Mouse (Mus musculus) embryonic stem cell, embryonic (primary cell): ENCODE measurements at regions not wholly inside any gene's neighbourhood (a gene's known extent, or its start where the extent isn't known, plus 50 kb on each side); places are given as distances from the start of the nearest gene placed in this dataset.
"Not testable (repeated sequence)": the region's sequence is repeated elsewhere in the genome, so short reads cannot be mapped to it uniquely, and the experiment has no call there.

Source experiments
- CTCF ChIA-PET, 4 experiments: fragments of 300-600 bp in 2 of 4; fragments of 350-600 bp in 2 of 4; sonication (Branson Sonifier 250); formaldehyde crosslinking; loops; one replicate each; lab custom pipeline; 2022; ENCODE audit warnings: inconsistent platforms in 2 of 4; lab: Charles Lee
- POLR2A ChIA-PET, 4 experiments: fragments of 300-600 bp in 2 of 4; fragments of 350-600 bp in 2 of 4; sonication (Branson Sonifier 250); formaldehyde crosslinking; loops; one replicate each; lab custom pipeline; 2022; ENCODE audit warnings: antibody characterized with exemption in 4 of 4, inconsistent platforms in 1 of 4; lab: Charles Lee

DNA sequence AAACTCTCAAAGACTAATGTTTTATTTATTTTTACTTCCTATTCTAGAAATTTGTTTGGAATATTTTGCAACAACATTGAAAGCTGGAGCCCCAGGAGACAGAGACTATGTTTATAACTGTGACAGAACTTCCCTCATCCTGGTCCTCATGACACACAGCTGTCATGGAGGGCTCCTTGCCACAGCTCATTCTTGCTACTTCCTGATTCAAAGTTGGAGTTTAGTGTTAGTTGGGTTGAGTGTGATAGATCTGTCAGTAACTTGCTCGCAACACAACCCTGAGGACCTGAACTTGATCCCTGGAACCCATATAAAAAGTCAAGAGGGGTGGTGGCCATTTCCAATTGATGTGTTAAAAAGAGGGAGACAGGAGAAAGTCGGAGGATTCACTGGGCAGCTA is 328.3 kb upstream of the Nox3 start:
- ChIA-PET POLR2A (no interaction called here), CTCF (no interaction called here)

DNA sequence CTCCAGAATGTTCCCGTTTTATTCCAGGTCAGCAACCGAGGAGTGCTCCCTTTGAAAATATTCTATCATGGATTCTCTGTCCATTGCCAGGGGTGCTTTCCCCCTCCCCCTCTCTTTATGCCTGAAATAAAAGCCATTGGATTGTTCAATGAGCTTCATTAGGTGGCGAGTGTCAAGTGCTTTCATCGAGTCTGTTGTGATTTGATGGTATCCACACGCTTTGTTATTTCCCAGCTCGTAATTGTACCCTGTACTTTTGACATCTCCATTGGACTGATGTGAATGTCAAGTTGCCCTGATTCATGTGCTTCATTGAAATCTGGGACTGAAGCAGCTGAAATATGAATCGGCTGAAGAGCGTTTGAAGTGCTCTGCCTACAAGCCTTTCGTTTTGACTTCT is 333.1 kb upstream of the Nox3 start:
- ChIA-PET POLR2A (no interaction called here), CTCF (interaction anchor here in 1 of 4 experiments (0.6 kb wide), 1 partner anchor 29 kb away, joined by 4 read pairs; no protein-coding TSS in a partner anchor)

DNA sequence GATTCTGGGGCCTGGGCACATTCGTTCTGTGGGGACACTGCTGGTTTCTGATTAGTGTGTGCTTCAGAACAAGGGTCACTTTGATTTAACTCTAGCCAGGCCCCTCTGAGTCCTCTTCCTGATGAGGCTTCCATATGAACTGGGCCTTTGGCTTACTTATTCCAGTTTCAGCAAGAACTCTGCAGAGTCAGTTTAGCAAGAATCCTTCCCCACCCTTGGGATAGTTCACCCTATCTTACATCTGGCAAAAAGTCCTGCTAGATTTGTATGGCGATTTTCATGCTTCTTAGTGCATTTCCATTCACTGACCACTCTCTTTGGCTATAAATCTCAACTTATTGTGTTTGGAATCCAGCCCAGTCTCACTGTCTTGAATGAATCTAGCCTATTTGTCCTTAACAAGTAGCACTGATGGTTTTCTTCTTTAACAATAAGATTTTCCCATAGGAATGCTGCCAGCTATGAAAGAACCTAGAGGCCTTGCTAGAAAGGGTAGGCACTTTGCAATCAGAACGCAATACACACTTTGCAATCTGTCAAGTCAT is 338.8 kb upstream of the Nox3 start:
- POLR2A ChIA-PET = no interaction called here

DNA sequence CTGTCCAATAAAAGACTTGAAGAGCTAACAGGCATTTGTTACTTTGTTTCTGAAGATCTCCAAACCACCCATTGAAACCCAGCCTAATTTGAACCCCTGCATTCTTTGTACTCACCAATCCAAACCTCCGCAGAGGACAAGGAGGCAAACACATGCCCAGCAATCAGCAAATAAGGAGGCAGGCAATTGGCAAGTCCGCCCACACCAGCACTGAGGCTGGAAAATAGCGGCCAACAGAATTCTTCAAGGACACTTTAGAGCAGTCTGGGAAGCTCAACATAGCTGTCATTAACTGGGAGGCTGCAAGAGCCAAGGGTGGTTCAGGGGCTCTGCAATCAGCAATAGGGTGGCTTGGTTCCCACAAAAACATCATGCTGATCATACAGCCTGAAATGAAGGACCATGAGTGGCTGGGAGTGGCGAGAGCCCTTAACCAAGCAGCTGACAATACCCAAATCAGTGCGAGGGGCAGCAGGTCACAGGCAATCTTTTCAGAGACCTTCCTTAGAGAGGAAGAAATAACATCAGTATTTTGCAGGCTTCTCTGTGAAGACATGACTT is 344.1 kb upstream of the Nox3 start:
- CTCF ChIA-PET = no interaction called here
- POLR2A ChIA-PET = interaction anchor here in 2 of 4 experiments (0.6 kb wide), 2 partner anchors 84 to 764 kb away, joined by 3 read pairs; no protein-coding TSS in a partner anchor

More for the DNA sequence above, 338.8 kb upstream of the Nox3 start:
- CTCF ChIA-PET = no interaction called here

DNA sequence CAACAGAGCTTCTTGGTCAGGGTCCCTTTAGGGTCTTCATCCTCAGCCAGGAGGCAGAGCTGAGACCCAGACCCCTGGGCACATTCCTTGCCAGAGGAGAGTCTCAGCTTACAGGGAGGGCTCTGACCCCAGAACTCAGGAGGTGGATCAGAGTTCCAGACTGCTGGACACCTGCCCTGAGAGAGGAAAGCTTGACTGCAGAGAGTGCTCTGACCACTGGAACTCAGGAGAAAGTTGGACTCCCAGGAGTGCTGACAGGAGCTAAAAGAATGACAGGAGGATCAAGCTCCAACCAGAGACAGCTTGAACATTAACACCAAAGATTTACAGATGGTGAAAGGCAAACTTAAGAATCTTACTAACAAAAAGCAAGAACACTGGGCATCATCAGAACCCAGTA is 364.1 kb upstream of the Nox3 start:
- POLR2A ChIA-PET = not testable (repeated sequence)

DNA sequence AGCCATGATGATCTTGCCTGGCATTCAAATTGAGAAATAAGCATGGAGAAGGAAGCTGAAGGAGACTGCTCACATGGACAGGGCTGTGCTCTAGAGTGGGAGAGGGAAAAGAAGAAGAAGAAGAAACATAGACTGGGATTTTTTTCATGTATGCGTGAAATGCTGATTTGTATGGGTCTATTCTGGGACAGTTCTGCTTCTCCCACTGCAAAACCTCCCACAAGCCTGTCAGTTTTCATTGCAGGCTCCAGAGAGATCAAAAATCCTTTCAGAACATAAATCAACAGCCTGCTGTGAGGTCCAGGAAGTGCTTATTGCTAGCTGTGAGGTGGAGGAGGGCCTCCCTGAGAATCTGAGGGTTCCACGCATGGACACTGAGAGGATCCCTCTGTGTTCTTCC is 377.3 kb upstream of the Nox3 start:
- CTCF ChIA-PET = no interaction called here

More for the DNA sequence above, 364.1 kb upstream of the Nox3 start:
- CTCF ChIA-PET = not testable (repeated sequence)

DNA sequence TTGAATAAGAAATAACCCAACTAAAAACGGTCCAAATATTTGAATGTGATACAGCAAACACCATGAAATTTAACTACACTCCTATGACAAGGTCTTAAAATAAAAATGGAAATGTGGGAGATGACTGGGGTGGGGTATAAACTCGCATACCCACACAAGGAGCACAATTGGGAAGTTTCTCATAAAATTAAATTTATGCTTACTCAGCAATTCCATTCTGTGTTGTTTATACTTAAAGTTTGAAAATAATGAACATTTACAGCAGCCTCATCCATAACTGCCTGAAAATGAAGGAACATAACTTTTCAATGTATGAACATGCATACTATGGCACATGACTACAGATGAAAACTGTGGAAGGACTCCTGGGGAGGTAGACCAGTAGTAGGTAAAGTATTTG is 384.5 kb upstream of the Nox3 start:
- ChIA-PET CTCF (no interaction called here), POLR2A (no interaction called here)

More for the DNA sequence above, 377.3 kb upstream of the Nox3 start:
- POLR2A ChIA-PET = no interaction called here

DNA sequence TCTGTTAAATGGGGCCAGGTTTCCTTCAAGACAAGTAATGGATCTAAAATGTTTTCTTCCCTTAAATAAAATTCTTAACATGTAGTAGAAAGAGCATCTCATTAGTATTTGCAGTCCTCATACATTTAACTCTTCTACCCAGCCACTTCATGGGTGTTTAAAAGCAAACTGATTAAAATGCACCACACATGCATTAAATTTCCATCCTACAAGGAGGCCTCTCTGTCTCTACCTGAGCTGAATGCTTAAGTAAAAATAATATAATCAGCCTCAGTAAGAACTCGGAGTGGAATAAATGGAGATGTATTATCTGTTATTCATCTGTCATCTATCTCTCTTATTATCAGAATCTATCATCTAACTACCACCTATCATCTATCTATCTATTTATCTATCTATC is 398.6 kb upstream of the Nox3 start:
- POLR2A ChIA-PET = interaction anchor here in 1 of 4 experiments (1.0 kb wide), 1 partner anchor 37 kb away, joined by 3 read pairs; no protein-coding TSS in a partner anchor
- CTCF ChIA-PET = interaction anchor here in 1 of 4 experiments (0.6 kb wide), 1 partner anchor 15 kb away, joined by 4 read pairs; no protein-coding TSS in a partner anchor

DNA sequence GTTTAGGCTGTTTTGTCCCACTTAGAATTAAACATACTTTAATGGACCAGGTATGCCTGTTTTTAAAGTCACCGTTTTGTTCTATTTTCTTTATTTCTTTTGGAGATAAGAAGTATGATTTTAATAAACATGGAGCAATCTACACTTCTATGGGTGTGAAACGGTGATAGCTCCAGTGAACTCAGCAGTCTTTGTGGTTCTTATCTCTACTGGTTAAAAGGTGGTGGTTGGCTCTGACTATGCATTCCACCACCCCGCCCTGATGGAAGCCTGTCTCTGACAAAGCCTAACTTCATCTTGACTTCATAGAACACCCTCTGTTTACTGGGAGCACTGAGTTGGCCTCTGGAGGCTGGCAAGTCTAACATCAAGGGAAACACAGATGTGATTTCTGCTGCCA is 407.3 kb upstream of the Nox3 start:
- ChIA-PET POLR2A (no interaction called here), CTCF (no interaction called here)

DNA sequence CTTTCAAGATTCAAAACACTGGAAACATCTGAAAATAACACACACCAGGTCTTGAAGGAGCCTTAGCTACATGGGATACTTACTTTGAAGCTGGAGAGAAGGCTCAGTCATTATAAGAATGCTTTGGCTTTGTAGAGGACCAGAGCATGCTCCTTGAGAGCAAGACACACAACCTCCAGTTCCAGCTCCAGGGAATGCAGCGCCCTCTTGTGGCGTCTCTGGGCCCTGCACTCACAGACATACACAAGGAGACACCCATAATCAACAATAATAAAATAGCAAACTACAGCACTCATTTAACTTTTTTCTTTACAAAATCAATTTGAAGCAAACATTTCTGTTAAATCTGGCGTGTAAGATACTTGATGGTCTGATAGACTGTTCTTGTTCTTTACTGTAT is 413.2 kb upstream of the Nox3 start:
- CTCF ChIA-PET = interaction anchor here in 2 of 4 experiments (0.5 to 0.6 kb wide), 2 partner anchors 15 to 775 kb away, joined by 4 to 5 read pairs; no protein-coding TSS in a partner anchor
- POLR2A ChIA-PET = no interaction called here

DNA sequence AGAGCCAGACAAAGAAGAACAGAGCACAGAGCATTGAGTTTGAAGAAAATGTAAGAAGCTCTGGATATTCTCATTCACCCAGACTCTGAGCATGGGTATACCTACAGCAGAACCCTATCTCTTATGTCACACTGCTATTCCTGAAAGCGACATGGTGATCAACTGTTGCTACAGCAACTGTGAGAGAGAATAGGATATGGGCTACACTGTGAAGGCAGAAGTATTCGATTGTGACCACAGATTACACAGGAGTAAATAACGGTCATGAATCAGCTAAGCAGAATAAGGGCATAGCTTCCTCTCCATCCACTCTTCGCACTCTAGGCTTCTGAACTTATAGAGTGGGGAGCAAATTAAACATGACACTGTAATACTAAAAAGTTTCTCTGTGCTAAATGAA is 417.0 kb upstream of the Nox3 start:
- POLR2A ChIA-PET = no interaction called here
- CTCF ChIA-PET = no interaction called here

DNA sequence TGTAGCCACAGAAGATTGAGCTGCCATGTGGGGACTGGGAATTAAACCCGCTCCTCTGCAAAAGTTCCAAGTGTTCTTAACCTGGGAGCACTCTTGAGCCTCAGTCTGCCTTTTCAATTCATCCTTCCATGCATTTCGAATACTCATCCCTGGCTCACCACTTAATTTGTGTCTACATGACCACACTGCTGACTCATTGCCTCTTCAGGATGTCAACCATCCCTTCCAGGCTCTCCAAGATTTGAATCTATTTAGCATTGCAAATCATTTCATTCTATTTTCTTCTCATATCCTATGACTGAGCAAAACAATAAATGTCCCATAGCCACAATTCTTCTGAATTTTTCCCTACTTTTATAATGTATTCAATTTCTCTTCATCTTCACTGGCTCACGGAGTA is 420.4 kb upstream of the Nox3 start:
- CTCF ChIA-PET = no interaction called here
- POLR2A ChIA-PET = no interaction called here

DNA sequence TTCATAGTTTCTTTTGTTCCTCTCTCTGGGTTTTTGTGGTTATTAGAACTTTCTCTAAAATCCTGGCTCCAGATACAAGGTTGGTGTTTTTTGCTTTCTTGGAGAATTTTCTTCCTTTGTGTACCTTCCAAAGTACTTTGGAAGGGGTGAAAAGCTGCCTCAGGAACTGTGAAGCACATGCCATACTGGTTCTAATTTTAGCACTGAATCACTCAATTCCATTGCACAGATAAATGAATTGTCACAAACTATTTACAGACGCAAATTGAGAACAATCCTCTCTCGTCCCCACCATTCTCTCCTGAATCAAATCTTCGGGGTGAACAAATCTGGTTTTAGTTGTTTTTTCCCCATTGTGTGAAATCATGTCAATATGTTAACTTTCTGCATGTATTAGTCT is 437.6 kb upstream of the Nox3 start:
- ChIA-PET CTCF (no interaction called here), POLR2A (no interaction called here)

DNA sequence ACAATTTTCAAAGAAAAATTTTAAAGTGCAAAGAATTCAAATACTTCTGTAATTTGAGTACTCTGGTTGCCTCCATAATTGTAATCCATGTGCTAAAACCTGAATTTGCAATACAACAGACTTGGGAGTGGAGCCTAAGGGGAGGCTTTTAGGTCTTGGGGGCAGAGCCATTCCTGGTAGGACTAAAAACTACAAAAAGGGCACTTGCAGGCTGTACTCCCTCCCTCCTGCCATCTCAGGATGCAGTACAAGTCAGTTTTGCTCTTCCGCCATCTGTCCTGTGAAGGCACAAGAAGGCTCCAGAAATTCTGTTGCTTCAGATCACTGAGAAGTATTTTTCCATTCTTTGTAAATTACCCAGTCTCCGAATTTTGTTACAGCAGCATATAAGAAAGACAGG is 467.4 kb upstream of the Nox3 start:
- CTCF ChIA-PET = no interaction called here
- POLR2A ChIA-PET = no interaction called here

DNA sequence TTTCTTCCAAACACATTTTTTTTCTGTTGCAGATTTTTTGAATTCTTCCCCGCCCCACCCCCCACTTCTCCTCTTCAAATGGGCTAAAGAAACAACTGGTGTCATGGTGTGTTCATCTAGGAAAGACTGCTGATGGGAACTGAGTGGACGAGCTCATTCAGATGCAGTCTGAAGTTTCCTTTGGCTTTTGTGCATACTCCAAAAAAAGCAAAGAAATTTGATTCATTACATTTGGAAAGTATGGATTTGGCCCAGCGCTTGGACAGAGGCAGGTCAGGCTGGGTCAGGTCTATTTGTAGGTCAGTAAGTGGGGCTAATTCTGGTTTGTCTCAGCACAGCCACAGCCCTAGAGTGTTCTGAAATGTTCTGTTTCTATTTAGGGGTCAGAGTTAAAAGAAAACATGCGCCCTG is 477.9 kb upstream of the Nox3 start:
- ChIA-PET POLR2A (no interaction called here), CTCF (no interaction called here)

DNA sequence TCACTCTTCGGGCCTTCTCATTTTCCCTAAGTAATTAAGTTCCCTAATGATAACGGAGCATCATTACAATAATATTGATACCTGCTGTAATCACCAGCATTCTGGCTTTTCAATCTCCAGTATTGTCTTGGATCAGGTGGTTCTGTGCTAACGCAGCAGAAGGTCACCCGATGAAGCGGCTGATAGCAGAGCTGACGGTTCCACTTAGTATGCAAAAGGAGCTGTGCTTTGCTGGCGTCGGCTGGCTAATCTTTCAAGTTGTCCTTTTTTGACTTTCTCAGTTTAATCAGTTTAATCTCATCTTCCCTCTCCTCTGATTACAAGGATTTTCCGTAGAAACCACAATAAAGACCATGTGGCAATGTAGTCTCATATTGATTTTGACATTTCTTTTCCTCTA is 478.9 kb upstream of the Nox3 start:
- POLR2A ChIA-PET = interaction anchor here in 1 of 4 experiments (0.5 kb wide), 1 partner anchor 335 kb away, joined by 3 read pairs; no protein-coding TSS in a partner anchor
- CTCF ChIA-PET = interaction anchor here in 2 of 4 experiments (0.6 to 0.7 kb wide), 2 partner anchors 53 to 469 kb away, joined by 3 to 4 read pairs; no protein-coding TSS in a partner anchor

DNA sequence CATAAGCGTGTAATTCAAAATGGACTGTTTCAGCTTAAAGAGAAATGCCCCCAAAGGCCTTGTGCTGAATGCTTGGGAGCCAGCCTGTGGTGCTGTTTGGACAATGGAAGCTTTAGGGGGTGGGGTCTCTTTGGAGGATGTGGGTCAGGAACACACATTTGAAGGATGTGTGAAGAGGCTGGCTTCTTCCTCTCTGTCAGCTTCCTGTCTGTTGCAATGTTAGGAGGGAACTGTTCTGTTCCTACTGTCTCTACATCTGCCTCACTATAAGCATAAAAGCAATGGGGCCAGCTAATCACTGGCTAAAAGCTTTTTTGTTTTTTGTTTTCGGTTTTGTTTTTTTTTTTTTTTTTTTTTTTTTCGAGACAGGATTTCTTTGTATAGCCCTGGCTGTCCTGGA is 480.5 kb upstream of the Nox3 start:
- CTCF ChIA-PET = interaction anchor here in 2 of 4 experiments (0.5 to 1.2 kb wide), 4 partner anchors 17 to 691 kb away, joined by 3 to 6 read pairs (median 4); no protein-coding TSS in a partner anchor
- POLR2A ChIA-PET = no interaction called here

DNA sequence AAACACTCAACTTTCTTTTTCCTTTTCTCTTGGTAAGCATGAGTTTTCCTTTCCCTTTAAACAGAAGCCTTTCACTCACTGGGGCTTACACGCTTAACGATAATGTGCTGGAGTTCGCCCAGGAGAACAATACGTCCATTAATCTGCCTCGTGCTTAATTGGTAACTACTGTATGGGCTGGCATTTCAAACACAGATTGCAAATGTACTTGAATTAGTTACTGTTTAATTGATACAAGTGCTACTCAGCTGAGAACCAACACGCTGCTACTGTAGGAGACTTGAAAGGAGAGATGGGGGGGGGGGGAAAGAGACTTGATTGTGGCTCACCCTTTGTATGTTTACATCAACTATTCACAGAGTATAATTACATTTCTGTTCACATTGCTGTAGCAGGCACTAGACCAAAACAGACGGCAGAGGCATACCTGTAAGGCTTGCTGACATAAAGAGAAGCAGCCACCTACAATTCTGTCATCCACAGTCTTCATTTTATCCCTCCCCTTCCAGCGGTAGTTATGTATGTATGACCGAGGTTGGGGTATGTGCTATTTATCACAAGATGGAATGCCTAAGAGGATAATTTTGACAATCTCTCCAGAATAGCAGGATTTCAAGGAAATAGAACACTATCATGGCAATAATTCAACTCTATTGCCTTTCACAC is 481.6 kb upstream of the Nox3 start:
- ChIA-PET POLR2A (no interaction called here), CTCF (interaction anchor here in 2 of 4 experiments (0.6 to 1.2 kb wide), 2 partner anchors 16 to 145 kb away, joined by 3 to 6 read pairs; no protein-coding TSS in a partner anchor)

DNA sequence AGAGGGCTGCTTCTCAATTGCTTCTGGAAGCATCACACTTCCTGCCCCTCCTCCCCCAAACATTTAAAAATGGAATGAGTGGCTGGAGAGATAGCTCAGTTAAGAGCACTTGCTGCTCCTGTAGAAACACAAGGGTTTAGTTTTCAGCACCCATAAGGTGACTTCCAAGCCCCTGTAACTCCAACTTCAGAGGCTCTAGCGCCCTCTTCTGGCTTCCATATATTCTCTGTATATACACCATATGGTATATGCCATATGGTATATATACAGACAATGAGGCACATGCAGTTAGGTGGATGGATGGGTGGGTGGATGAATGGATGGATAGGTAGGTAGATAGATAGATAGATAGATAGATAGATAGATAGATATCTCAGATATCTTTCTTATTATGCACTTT is 483.2 kb upstream of the Nox3 start:
- POLR2A ChIA-PET = no interaction called here
- CTCF ChIA-PET = no interaction called here

DNA sequence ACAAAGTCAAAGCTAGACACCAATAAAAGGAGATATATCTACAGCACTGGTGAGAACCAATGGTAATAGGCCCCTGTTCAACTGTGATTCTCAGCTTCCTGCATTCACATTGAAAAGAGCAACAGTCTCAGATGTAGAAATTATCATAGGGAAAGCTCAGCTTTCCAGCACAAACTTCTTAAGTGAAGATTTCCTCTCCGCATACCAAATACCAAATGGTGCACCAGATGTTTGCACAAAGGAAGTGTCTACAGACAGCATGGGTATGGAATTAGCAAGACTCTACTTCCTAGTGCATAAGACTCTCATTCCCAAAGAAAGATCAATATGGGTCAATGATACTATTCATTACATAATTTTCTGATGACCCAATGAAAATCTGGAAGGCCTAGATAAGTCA is 486.0 kb upstream of the Nox3 start:
- ChIA-PET POLR2A (no interaction called here), CTCF (no interaction called here)
